Mouse (Mus musculus): Measurements from ENCODE around the gene Exoc6b.

GRCm38 (mm10) chr6:84867114-84867513, 202.2 kb downstream of the Exoc6b start:
- no peak for TF ChIP-seq EP300 (IDR thresholded peaks at IDR 0.05; ENCODE audit: low read depth)
- no peak for TF ChIP-seq CTCF (IDR thresholded peaks at IDR 0.05; ENCODE audit: low read depth)
